Mouse (Mus musculus) CH12.LX (cell line): ENCODE measurements around the gene Serpina6.

Experiments
- BHLHE40 ChIP-seq: IDR thresholded peaks from 2 replicates; pipeline ENCODE4 v1.6.1; 2011; ENCODE audit warnings: mild to moderate bottlenecking, low read depth, low read length, improper control_type of control experiment
- CTCF ChIP-seq, 2 experiments: IDR thresholded peaks in 1 of 2; conservative IDR thresholded peaks in 1 of 2; 2 replicates each; pipeline ENCODE4 v1.5.1; 2011 to 2012; ENCODE audit warnings: low read depth in 2 of 2, low read length in 2 of 2, improper control_type of control experiment in 1 of 2, inconsistent platforms in 1 of 2, mild to moderate bottlenecking in 1 of 2, moderate library complexity in 1 of 2
- EP300 ChIP-seq: IDR thresholded peaks from 2 replicates; pipeline ENCODE4 v1.6.1; 2011; ENCODE audit warnings: low read length, improper control_type of control experiment
- ETS1 ChIP-seq: conservative IDR thresholded peaks from 2 replicates; pipeline ENCODE4 v1.6.1; 2012; ENCODE audit warnings: low read depth, mild to moderate bottlenecking, inconsistent platforms, low read length, improper control_type of control experiment, moderate library complexity
- GABPA ChIP-seq: IDR thresholded peaks from 2 replicates; pipeline ENCODE4 v1.6.1; 2012; ENCODE audit warnings: low read depth, low read length, improper control_type of control experiment, inconsistent platforms; ENCODE audit not compliant: insufficient replicate concordance
- IRF4 ChIP-seq: IDR thresholded peaks from 2 replicates; pipeline ENCODE4 v1.6.1; 2014; ENCODE audit warnings: low read depth, mild to moderate bottlenecking, inconsistent platforms, low read length, improper control_type of control experiment
- MAX ChIP-seq: IDR thresholded peaks from 2 replicates; pipeline ENCODE4 v1.6.1; 2011; ENCODE audit warnings: low read length, improper control_type of control experiment
- MAZ ChIP-seq: IDR thresholded peaks from 2 replicates; pipeline ENCODE4 v1.6.1; 2012; ENCODE audit warnings: low read depth, mild to moderate bottlenecking, inconsistent platforms, low read length, improper control_type of control experiment, moderate library complexity
- POLR2A ChIP-seq: IDR thresholded peaks from 2 replicates; pipeline ENCODE4 v1.6.1; 2011; ENCODE audit warnings: low read depth, mild to moderate bottlenecking, improper control_type of control experiment, low read length
- TBP ChIP-seq: conservative IDR thresholded peaks from 2 replicates; pipeline ENCODE4 v1.6.1; 2011; ENCODE audit warnings: low read depth, low read length, improper control_type of control experiment
- USF1 ChIP-seq: IDR thresholded peaks from 2 replicates; pipeline ENCODE4 v1.6.1; 2014; ENCODE audit warnings: low read depth, mild to moderate bottlenecking, inconsistent platforms, low read length, improper control_type of control experiment
- ZNF384 ChIP-seq: IDR thresholded peaks from 2 replicates; pipeline ENCODE4 v1.6.1; 2012; ENCODE audit warnings: low read depth, low read length, improper control_type of control experiment, inconsistent platforms

DNA sequence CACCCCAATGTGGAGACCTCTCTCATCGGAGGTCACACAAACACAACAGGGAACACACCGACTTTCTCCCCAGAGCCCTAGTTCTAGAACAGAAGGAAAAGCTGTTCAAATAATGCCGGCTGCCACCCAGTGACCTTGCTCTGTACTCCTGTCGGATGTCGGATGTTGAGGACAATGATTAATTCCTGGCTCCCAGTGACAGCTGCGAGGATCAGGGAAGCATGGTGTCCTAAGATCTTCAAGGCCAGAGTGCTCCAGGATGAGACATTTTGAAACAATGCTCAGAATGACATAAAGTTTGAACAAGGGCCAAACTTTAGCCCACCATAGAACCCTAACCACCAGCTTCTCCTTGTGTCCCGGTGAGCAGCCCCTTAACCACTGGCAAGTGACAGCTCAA is 30.0 kb upstream of the Serpina6 start:
- TF ChIP-seq BHLHE40 (no peak), MAZ (no peak), IRF4 (no peak), USF1 (no peak), CTCF (conservative IDR thresholded peaks at IDR 0.05 in 1 of 2, IDR thresholded peaks at IDR 0.05 in 1 of 2; ENCODE audit: low read depth in 2 of 2, low read length in 2 of 2) (no peak), MAX (no peak), ZNF384 (no peak), GABPA (no peak), EP300 (no peak), ETS1 (no peak), POLR2A (no peak), TBP (no peak)
